Mouse (Mus musculus): Measurements from ENCODE around the gene Lonp1. TPM values are rescaled to one million over a fixed set of nuclear protein-coding genes. Genes with fewer than 3 reads are reported as not detected.

The Lonp1 gene
- 46.4 and 57.4 TPM in 2 replicates for polyA plus RNA-seq (2015; fragmentation: Nextera tagmentation; extraction: Ambion mirVana)

- H3K4me3 ChIP-seq = peak within 1 kb of the TSS; percentile 98
- H3K36me3 ChIP-seq = peaks cover 10% of the 10 kb centered on the region
- under 1% methylated on average over 51 of the region's 51 CpGs for WGBS
- H3K4me2 ChIP-seq = peak within 1 kb of the TSS; percentile 96
- peaks cover 3% of the 10 kb centered on the region; the same call in 1 of the 2 replicates for H3K27me3 ChIP-seq
- ATAC-seq (replicated peaks; ENCODE audit: insufficient number of reproducible peaks, insufficient read depth, low FRiP score, low read depth) = peak; percentile 93
- H3K9ac ChIP-seq = peak within 1 kb of the TSS; percentile 96
- H3K9me3 ChIP-seq (replicated peaks) = no peaks in the 10 kb centered on the region
- H3K4me1 ChIP-seq (replicated peaks) = peaks cover 22% of the 10 kb centered on the region
- H3K27ac ChIP-seq = peak within 1 kb of the TSS; percentile 74
Observed at GRCm38 (mm10) chr17:56626754-56627470, at the start of gene Lonp1. Gene Lonp1, minus strand, starts transcription at chr17:56626887.

DNA sequence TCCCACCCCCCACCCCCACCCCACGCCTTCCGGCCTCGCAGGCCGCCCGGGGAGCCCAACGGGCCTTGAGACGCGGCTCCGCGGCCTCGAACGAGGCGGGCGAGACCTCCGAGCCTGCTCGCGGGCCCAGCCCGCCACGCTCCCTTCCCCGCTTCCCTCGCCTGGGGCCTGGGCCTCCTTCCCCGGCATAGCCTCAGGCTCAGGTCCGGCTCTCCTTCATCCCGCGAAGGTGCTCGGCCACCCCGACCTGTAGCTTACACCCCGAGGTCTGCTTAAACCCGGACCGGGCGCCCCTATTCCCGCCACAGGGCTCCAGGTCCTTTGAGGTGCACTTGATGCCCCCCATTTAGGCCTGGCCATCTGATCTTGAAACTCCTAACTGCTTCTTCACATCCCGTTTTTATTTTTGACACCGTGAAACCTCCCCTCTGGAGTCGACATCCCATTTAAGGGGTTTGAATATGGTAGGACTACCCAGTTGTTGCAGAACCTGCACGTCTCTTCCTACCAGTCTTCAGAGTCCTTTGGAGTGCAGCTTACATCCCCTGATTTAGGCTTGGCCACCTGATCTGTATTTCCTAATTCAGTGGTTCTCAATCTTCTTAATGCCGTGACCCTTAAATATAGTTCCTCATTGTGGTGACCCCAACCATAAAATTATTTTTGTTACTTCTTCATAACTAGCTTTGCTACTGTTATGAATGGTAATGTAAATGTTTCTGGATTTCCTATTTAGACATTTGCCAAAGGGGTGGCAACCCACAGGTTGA is 47.1 kb upstream of the Lonp1 start:
- Histone ChIP-seq H3K4me2 (peak overlapping the region; percentile 81), H3K36me3 (peaks cover 9% of the 10 kb centered on the region; the same call in 1 of the 2 replicates), H3K9ac (peak overlapping the region; percentile 96), H3K4me1 (replicated peaks) (peaks cover 22% of the 10 kb centered on the region), H3K4me3 (peak overlapping the region; percentile 87), H3K9me3 (replicated peaks) (no peaks in the 10 kb centered on the region), H3K27ac (peak overlapping the region; percentile 85), H3K27me3 (no peaks in the 10 kb centered on the region)
- WGBS = under 1% methylated on average over 36 of the region's 37 CpGs
- no peak for ATAC-seq (replicated peaks; ENCODE audit: insufficient number of reproducible peaks, insufficient read depth, low FRiP score, low read depth)

- H3K36me3 ChIP-seq = peaks cover 9% of the 10 kb centered on the region; the same call in 1 of the 2 replicates
Observed at GRCm38 (mm10) chr17:56672941-56673646, 46.4 kb upstream of the Lonp1 start, which contains the start of gene Ranbp3. Gene Ranbp3, plus strand, starts transcription at chr17:56673294.

GRCm38 (mm10) chr17:56669766-56670165 is 43.1 kb upstream of the Lonp1 start:
- Histone ChIP-seq H3K4me1 (replicated peaks) (peaks cover 17% of the 10 kb centered on the region), H3K9me3 (replicated peaks) (no peaks in the 10 kb centered on the region), H3K36me3 (no peaks in the 10 kb centered on the region), H3K27ac (no peak overlapping the region), H3K4me3 (no peak overlapping the region), H3K4me2 (no peak overlapping the region), H3K9ac (no peak overlapping the region), H3K27me3 (no peaks in the 10 kb centered on the region)
- no peak for ATAC-seq (replicated peaks; ENCODE audit: insufficient number of reproducible peaks, insufficient read depth, low FRiP score, low read depth)
- 79% methylated on average over 8 of the region's 8 CpGs for WGBS

More at GRCm38 (mm10) chr17:56672941-56673646, 46.4 kb upstream of the Lonp1 start, which contains the start of gene Ranbp3:
- WGBS = under 1% methylated on average over 65 of the region's 66 CpGs
- Histone ChIP-seq H3K4me1 (replicated peaks) (peaks cover 29% of the 10 kb centered on the region), H3K27me3 (no peaks in the 10 kb centered on the region), H3K27ac (peak within 1 kb of the TSS; percentile 93), H3K9me3 (replicated peaks) (no peaks in the 10 kb centered on the region), H3K4me3 (peak within 1 kb of the TSS; percentile 87), H3K4me2 (peak within 1 kb of the TSS; percentile 85), H3K9ac (peak within 1 kb of the TSS; percentile 96)
- peak; percentile 94 for ATAC-seq (replicated peaks; ENCODE audit: insufficient number of reproducible peaks, insufficient read depth, low FRiP score, low read depth)

GRCm38 (mm10) chr17:56668384-56669144 is 41.9 kb upstream of the Lonp1 start:
- no peaks in the 10 kb centered on the region for H3K27me3 ChIP-seq
- peak overlapping the region; percentile 94 for H3K4me2 ChIP-seq
- no peaks in the 10 kb centered on the region for H3K36me3 ChIP-seq
- no peak for ATAC-seq (replicated peaks; ENCODE audit: insufficient number of reproducible peaks, insufficient read depth, low FRiP score, low read depth)
- peaks cover 20% of the 10 kb centered on the region for H3K4me1 ChIP-seq (replicated peaks)
- peak overlapping the region; percentile 55 for H3K4me3 ChIP-seq
- H3K9me3 ChIP-seq (replicated peaks) = no peaks in the 10 kb centered on the region
- peak overlapping the region; percentile 52 for H3K9ac ChIP-seq
- 4% methylated on average over 31 of the region's 31 CpGs for WGBS
- no peak overlapping the region for H3K27ac ChIP-seq

- Histone ChIP-seq H3K27me3 (no peaks in the 10 kb centered on the region), H3K9ac (no peak overlapping the region), H3K4me1 (replicated peaks) (peaks cover 20% of the 10 kb centered on the region), H3K36me3 (no peaks in the 10 kb centered on the region), H3K4me3 (no peak overlapping the region), H3K9me3 (replicated peaks) (no peaks in the 10 kb centered on the region), H3K4me2 (0 out of 2 replicates have a peak overlapping the region, but pooled peaks have one; percentile 94), H3K27ac (no peak overlapping the region)
- 72% methylated on average over 3 of the region's 3 CpGs for WGBS
- ATAC-seq (replicated peaks; ENCODE audit: insufficient number of reproducible peaks, insufficient read depth, low FRiP score, low read depth) = no peak
Observed at GRCm38 (mm10) chr17:56667591-56667990, 40.9 kb upstream of the Lonp1 start.

DNA sequence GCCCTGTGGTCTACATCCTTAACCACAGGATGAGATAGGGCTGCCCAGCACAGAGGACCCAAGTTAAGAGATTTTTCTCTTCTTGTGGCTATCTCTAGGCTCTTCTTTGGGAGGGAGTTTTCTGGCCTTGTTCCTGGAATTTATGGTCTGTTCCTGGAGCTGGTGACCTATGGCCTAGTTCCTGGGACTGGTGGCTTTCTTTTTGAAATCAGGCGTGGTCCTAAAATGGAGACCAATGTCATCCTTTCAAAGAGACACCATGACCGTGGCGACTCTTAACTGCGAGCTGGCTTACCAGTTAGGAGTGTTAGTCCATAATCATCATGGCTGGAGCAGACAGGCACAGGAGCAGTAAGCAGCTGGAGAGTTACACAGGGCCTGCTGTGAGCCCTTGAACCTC is 39.7 kb upstream of the Lonp1 start:
- no peaks in the 10 kb centered on the region for H3K36me3 ChIP-seq
- H3K27me3 ChIP-seq = no peaks in the 10 kb centered on the region
- H3K9ac ChIP-seq = no peak overlapping the region
- no peaks in the 10 kb centered on the region for H3K9me3 ChIP-seq (replicated peaks)
- ATAC-seq (replicated peaks; ENCODE audit: insufficient number of reproducible peaks, insufficient read depth, low FRiP score, low read depth) = no peak
- 86% methylated on average over 4 of the region's 4 CpGs for WGBS
- H3K4me1 ChIP-seq (replicated peaks) = peaks cover 16% of the 10 kb centered on the region
- H3K4me2 ChIP-seq = no peak overlapping the region
- no peak overlapping the region for H3K27ac ChIP-seq
- H3K4me3 ChIP-seq = no peak overlapping the region

DNA sequence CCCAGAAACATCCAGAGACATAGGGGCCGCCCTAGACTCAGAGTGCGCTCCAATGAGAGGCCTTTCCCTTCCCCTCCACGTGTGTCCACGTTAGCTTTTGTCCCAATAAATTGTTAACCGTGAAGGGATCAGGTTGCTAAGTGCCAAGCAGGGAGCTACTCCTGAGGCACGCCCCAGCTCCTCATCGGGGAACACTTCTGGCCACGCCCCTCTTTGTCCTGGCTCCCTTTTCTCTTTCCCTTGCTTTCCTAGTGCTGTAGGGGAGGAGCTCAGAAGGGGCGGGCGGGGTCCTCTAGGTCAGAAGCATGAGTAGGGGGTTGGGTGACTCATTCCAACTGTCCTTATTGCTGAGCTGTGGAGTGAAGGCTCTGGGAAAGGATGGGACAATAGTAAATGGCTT is 37.6 kb upstream of the Lonp1 start:
- H3K27me3 ChIP-seq = no peaks in the 10 kb centered on the region
- no peaks in the 10 kb centered on the region for H3K36me3 ChIP-seq
- 0 out of 2 replicates have a peak, but pooled peaks have one; percentile 12 for ATAC-seq (replicated peaks; ENCODE audit: insufficient number of reproducible peaks, insufficient read depth, low FRiP score, low read depth)
- H3K27ac ChIP-seq = no peak overlapping the region
- WGBS = 12% methylated on average over 10 of the region's 10 CpGs
- peaks cover 16% of the 10 kb centered on the region for H3K4me1 ChIP-seq (replicated peaks)
- no peak overlapping the region for H3K9ac ChIP-seq
- H3K4me3 ChIP-seq = no peak overlapping the region
- H3K9me3 ChIP-seq (replicated peaks) = no peaks in the 10 kb centered on the region
- H3K4me2 ChIP-seq = peak overlapping the region; percentile 19; the same call in 1 of the 2 replicates

GRCm38 (mm10) chr17:56663659-56664058 is 37.0 kb upstream of the Lonp1 start:
- WGBS = 53% methylated on average over 3 of the region's 3 CpGs
- no peaks in the 10 kb centered on the region for H3K27me3 ChIP-seq
- no peak overlapping the region for H3K4me3 ChIP-seq
- no peak overlapping the region for H3K9ac ChIP-seq
- ATAC-seq (replicated peaks; ENCODE audit: insufficient number of reproducible peaks, insufficient read depth, low FRiP score, low read depth) = no peak
- H3K4me2 ChIP-seq = no peak overlapping the region; the same call in 1 of the 2 replicates
- H3K36me3 ChIP-seq = no peaks in the 10 kb centered on the region
- peaks cover 15% of the 10 kb centered on the region for H3K4me1 ChIP-seq (replicated peaks)
- H3K27ac ChIP-seq = no peak overlapping the region
- no peaks in the 10 kb centered on the region for H3K9me3 ChIP-seq (replicated peaks)

GRCm38 (mm10) chr17:56656171-56656570 is 29.5 kb upstream of the Lonp1 start:
- H3K36me3 ChIP-seq = no peaks in the 10 kb centered on the region
- no peak overlapping the region for H3K4me2 ChIP-seq
- H3K9ac ChIP-seq = no peak overlapping the region
- no peak overlapping the region for H3K4me3 ChIP-seq
- H3K4me1 ChIP-seq (replicated peaks) = no peaks in the 10 kb centered on the region
- H3K27me3 ChIP-seq = no peaks in the 10 kb centered on the region
- WGBS = 72% methylated on average over 6 of the region's 6 CpGs
- no peak for ATAC-seq (replicated peaks; ENCODE audit: insufficient number of reproducible peaks, insufficient read depth, low FRiP score, low read depth)
- no peaks in the 10 kb centered on the region for H3K9me3 ChIP-seq (replicated peaks)
- no peak overlapping the region for H3K27ac ChIP-seq
